Mouse (Mus musculus) embryonic stem cell, embryonic (primary cell): ENCODE results near the gene Tnrc6b.

ENCODE experiments used
- CTCF ChIA-PET, 4 experiments: fragments of 300-600 bp in 2 of 4; fragments of 350-600 bp in 2 of 4; sonication (Branson Sonifier 250); formaldehyde crosslinking; loops; one replicate each; lab custom pipeline; 2022; ENCODE audit warnings: inconsistent platforms in 2 of 4; lab: Charles Lee
- POLR2A ChIA-PET, 4 experiments: fragments of 300-600 bp in 2 of 4; fragments of 350-600 bp in 2 of 4; sonication (Branson Sonifier 250); formaldehyde crosslinking; loops; one replicate each; lab custom pipeline; 2022; ENCODE audit warnings: antibody characterized with exemption in 4 of 4, inconsistent platforms in 1 of 4; lab: Charles Lee

Tnrc6b gene

DNA sequence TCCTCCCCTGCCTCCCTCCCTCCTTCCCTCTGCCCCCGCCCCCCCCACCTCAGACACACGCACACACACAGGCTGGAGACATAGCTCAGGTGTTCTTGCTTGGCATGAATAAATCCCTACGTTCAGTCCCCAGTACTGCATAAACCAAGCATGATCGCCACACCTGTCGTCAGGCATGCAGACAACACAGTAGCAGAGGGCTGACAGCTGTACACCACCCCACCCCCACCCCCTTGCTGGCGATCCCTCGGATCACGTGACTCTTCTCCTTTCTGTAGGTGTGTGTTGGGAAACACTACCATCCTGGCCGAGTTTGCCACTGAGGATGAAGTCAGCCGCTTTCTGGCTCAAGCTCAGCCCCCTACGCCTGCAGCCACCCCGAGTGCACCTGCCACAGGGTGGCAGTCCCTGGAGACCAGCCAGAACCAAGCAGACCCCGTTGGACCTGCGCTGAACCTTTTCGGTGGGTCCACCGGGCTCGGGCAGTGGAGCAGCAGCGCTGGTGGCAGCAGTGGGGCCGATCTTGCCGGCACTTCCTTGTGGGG is 217.8 kb downstream of the Tnrc6b start:
- CTCF ChIA-PET: interaction anchor here in 1 of 4 experiments (0.6 kb wide), 3 partner anchors 18 to 234 kb away, joined by 3 to 4 read pairs (median 3); no protein-coding TSS in a partner anchor
- POLR2A ChIA-PET: interaction anchor here in 3 of 4 experiments (0.6 to 1.7 kb wide), 6 partner anchors 13 to 550 kb away, joined by 3 to 10 read pairs (median 6); partner anchors contain the start of genes Adsl (in 1 of the 3) and Tnrc6b (in 1 of the 3)

DNA sequence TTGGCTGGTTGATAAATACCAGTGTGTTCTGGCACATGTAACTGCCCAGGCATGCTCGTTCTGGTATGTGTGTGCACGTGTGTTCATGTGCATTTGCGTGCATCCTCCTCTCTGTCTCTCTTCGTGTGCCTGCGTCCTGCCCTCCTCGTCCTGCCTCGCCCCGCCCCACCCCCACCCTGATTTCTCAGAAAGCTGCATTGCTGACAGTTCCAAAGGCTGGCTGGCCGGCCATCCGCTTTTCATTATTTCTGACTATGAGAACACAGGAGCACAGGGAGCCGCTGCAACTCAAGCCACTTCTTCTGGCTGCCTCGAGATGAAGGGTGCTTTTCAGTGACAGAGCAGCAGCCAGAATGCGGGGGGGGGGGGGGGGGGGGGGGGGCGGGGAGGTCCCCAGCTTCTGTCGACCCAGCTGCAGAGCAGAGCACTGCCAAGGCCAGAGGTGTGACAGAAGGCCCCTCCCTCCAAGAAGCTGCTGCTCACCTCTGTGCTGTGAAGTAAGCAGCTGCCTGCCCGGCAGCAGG is 219.0 kb downstream of the Tnrc6b start:
- POLR2A ChIA-PET: interaction anchor here in 3 of 4 experiments (0.6 to 2.2 kb wide), 13 partner anchors 8 to 1051 kb away, joined by 3 to 9 read pairs (median 4); partner anchors contain the start of genes Adsl (in 1 of the 3) and Tnrc6b (in 1 of the 3)
- CTCF ChIA-PET: interaction anchor here in 3 of 4 experiments (0.6 to 1.2 kb wide), 5 partner anchors 11 to 265 kb away, joined by 3 to 9 read pairs (median 3); no protein-coding TSS in a partner anchor

DNA sequence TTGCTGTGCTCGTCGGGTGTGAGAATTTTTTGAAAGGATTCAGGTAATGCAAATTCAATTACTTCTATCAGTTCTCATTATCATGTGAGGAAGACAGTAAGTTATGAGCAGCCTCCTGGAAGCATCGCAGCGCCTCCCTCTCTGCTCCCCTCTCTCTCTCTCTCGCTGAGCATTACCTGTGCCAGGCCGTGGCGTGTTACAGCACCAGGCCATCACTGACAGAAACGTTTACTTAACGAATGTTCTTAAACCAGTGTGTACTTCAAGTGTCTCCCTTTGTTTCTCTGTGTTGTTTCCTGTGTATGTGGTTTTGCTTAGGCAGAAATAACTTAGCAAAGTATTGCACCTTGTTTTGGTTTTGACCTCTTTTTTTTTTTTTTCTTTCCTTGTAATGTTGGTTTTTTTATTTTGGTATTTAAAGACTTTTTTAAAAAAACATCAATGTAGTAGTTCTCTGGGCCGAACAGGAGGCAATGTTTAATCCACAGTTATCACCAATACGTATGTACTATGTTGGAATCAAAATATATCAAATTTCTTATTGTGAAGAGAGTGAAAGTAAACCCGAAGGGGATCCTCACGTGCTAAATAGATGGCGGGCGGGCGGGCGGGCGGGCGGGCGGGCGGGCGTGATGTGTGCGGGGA is 219.7 kb downstream of the Tnrc6b start:
- CTCF ChIA-PET: interaction anchor here in 3 of 4 experiments (0.6 to 1.2 kb wide), 4 partner anchors 11 to 264 kb away, joined by 3 to 5 read pairs (median 3); no protein-coding TSS in a partner anchor
- POLR2A ChIA-PET: interaction anchor here in 3 of 4 experiments (0.6 to 2.2 kb wide), 10 partner anchors 9 to 1052 kb away, joined by 3 to 8 read pairs (median 4); partner anchors contain the start of genes Adsl (in 1 of the 3) and Tnrc6b (in 1 of the 3)

DNA sequence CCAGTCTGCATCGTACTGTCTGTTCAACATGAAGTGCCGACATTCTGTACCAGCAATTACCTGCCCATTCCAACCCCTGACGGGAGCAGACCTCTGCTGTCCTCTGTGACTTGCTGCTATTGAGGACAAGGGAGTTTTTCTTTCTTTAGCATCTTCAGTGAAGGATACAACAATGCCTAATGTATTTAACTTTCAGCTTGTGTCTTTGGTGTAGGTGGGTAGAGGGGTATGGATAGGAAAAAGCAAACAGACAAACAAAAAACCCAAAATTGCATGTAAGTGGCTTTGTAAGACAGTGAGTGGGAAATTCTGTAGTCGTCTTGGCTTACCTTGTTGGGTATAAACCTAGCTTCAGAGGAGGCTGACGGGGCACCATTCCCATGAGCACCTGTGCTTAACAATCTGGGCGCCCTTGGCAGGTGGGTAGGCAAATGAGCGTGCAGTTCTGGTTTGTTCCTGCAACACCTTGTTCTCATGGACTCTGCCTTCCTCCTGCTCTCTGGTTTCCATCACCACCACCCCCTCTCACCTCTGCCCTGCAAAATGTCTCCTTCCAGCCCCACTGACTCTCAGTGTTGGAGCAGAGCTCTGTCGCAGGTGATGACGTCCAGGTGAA is 220.3 kb downstream of the Tnrc6b start:
- POLR2A ChIA-PET: interaction anchor here in 2 of 4 experiments (1.1 to 2.2 kb wide), 6 partner anchors 11 to 674 kb away, joined by 3 to 7 read pairs (median 4); partner anchors contain the start of gene Adsl (in 1 of the 2)
- CTCF ChIA-PET: no interaction called here

DNA sequence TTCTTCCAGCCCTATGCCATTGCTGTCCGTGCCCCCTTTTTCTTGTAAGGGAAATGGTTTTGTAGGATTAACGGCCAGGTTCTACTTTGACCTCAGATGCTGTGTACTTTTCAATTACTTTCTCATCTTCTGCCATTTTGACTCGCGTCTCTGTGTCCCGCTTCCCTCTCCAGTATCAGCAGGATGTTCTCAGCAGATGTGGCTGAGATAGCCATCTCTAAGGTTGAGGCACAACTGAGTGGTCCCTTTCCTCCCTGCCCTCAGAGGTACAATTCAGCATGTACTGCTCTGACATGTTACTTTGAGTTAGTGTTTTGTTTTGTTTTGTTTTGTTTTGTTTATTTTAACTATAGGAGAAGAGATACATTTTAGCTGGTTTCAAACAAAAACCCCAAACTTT is 223.7 kb downstream of the Tnrc6b start:
- POLR2A ChIA-PET: no interaction called here

DNA sequence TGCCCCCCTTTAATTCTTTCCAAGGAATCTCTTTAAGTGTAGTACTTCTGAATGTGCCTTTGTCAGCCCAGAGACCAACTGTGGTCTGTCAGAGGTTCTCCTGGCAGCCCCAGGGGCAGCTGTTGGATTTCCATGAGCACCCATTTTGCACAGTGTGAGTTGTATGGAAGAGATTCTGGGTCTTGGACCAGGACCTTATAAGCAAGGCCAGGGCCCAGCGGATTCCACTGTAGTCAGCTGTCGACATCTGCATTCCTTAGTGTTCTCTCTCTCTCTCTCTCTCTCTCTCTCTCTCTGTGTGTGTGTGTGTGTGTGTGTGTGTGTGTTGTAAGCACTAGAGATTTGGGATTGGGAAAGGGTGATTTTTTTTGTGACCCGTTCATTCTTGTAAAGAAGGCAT is 225.6 kb downstream of the Tnrc6b start:
- ChIA-PET POLR2A (interaction anchor here in 2 of 4 experiments (0.6 to 2.0 kb wide), 5 partner anchors 10 to 165 kb away, joined by 3 to 5 read pairs (median 4); partner anchors contain the start of gene Adsl (in 1 of the 2)), CTCF (interaction anchor here in 1 of 4 experiments (0.6 kb wide), 1 partner anchor 221 kb away, joined by 4 read pairs; no protein-coding TSS in a partner anchor)

More for the DNA sequence above, 223.7 kb downstream of the Tnrc6b start:
- CTCF ChIA-PET: interaction anchor here in 1 of 4 experiments (0.6 kb wide), 1 partner anchor 19 kb away, joined by 3 read pairs; no protein-coding TSS in a partner anchor

DNA sequence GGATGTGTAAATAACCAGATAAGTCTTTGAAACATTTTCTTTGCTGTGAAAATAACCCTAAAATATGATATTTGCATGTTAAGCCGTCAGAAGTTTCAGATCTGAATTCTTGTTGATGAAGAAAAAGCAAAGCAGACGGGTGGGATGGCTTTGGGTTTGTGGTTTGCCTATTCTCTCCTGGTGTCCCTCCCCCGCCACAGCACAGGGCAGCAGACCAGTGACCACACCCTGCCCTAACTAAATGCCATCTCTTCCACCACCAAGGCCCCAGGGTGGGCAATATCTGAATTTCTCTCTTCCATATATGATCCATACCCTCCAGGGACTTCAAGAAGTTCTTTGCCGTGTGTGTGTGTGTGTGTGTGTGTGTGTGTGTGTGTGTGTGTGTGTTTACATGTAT is 227.5 kb downstream of the Tnrc6b start:
- CTCF ChIA-PET: interaction anchor here in 2 of 4 experiments (0.6 to 0.7 kb wide), 2 partner anchors 25 to 146 kb away, joined by 4 to 5 read pairs; no protein-coding TSS in a partner anchor

DNA sequence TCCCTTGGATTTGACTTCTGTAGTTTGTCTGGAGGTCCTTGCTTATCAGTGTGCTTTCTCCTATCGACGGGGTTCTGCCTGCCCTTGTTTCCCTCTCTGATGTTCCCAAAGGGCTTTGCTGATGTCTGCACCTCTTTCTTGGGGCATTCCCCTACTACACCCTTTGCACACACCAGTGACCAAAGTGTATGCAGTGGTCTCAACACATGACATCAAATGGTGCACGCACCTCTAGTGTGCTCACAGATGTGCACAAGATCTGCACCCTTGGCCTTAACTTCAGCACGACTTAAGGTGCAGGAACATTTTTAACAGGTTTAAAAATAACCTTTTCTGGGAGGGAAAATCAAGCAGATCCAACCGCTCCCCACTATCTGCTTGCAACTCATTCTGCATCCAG is 228.3 kb downstream of the Tnrc6b start:
- ChIA-PET POLR2A (no interaction called here), CTCF (interaction anchor here in 1 of 4 experiments (0.7 kb wide), 1 partner anchor 146 kb away, joined by 4 read pairs; no protein-coding TSS in a partner anchor)

More for the DNA sequence above, 227.5 kb downstream of the Tnrc6b start:
- POLR2A ChIA-PET: interaction anchor here in 2 of 4 experiments (0.6 to 2.0 kb wide), 2 partner anchors 10 to 17 kb away, joined by 4 to 5 read pairs; partner anchors contain the start of gene Adsl (in 1 of the 2)

DNA sequence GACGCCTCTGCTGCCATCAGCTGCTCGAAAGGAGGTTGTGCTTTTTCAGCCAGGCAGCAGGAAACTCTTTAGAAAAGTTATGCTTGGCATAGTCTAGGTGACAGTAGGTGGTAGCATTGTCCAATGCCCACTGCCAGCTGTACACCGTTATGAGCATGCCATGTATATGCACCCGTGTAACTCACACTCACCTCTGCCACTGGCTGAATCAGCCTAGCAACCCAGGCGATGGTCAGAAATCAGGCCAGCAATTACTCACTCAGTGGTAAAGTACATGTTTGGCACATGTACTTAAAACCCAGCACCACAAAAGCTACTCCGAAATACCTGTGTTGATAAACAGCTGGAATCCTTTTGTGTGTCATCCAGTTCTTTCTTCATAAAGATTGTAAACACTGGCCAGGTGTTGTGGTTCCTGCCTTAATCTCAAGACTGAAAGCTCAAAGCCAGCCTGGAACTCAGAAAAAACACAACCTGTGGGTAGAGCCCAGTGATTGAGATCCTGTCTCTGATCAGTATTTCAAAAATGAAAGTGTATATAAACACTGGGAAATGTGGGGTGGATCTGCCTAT is 230.4 kb downstream of the Tnrc6b start:
- CTCF ChIA-PET: interaction anchor here in 2 of 4 experiments (0.5 to 0.7 kb wide), 3 partner anchors 11 to 279 kb away, joined by 3 to 9 read pairs (median 6); partner anchors contain the start of gene Tnrc6b (in 1 of the 2)
- POLR2A ChIA-PET: interaction anchor here in 2 of 4 experiments (0.6 to 2.4 kb wide), 5 partner anchors 10 to 684 kb away, joined by 3 to 9 read pairs (median 7); no protein-coding TSS in a partner anchor

DNA sequence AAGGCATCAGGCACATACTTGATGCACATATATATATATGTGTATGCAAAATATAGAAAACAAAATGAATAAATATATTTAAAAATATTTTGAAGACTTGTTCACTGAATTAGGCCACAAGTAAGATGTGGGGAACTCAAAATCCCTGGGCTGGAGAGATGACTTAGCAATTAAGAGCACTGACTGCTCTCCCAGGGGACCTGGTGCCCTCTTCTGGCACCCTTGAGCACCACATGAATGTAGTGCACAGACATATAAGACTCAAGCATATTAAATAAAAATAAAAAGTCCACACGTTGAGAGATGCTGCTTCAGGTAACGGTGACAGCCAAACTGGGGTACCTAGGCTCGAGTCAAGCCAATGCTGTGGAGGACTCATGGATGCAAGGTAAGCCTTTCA is 234.7 kb downstream of the Tnrc6b start:
- ChIA-PET POLR2A (no interaction called here), CTCF (no interaction called here)

DNA sequence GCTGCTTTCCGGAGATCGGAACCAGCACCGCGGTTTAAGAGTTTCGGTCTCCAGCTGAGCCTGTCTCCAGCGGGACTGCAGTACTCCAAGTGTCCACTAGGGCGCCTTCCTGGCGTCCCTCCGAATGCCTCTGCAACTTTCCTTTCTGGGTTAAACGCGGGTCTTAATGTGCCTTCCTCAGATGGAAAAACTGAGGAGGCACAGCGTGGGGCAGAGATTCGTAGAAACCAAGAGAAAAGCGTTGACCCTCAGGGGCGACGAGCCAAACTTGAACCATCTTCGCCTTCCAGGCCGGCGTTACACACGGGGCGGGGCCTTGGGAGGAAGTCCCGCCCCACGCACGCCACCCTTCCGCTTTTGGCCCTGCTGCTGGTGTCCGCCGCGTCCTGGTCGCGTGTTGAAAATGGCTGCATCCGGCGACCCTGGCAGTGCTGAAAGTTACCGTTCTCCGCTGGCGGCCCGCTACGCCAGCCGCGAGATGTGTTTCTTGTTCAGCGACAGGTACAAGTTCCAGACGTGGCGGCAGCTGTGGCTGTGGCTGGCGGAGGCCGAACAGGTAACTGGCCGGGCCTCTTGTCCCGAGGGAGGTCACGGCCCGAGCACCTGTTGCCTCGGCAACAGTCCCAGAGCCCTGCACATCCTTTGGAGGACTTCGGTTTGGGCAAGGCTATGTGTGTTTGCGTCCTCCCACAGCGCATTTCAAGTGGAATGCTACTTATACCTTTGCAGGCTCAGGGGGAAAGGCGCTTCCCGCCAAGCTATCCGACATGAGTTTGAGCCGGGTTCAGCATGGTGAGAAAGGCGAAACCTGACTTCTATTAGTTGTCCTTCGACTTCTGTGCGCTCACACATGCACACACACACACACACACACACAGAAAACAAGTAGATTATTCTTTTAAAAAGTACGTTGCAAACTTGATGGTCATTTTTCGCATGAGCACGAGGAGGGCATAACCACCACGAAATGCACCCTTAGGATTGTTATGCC is 237.3 kb downstream of the Tnrc6b start, which contains the start of gene Adsl:
Gene Adsl (plus strand): TSS at position 346 of the 991 bp plus-strand sequence.
- ChIA-PET POLR2A (interaction anchor here in 3 of 4 experiments (0.7 to 3.2 kb wide), 29 partner anchors 9 to 1278 kb away, joined by 3 to 24 read pairs (median 4); partner anchors contain the start of gene Tnrc6b (in 3 of the 3)), CTCF (interaction anchor here (0.6 to 2.4 kb wide), 16 partner anchors 9 to 1078 kb away, joined by 3 to 8 read pairs (median 3); partner anchors contain the start of gene Tnrc6b (in 1 of the 4))

DNA sequence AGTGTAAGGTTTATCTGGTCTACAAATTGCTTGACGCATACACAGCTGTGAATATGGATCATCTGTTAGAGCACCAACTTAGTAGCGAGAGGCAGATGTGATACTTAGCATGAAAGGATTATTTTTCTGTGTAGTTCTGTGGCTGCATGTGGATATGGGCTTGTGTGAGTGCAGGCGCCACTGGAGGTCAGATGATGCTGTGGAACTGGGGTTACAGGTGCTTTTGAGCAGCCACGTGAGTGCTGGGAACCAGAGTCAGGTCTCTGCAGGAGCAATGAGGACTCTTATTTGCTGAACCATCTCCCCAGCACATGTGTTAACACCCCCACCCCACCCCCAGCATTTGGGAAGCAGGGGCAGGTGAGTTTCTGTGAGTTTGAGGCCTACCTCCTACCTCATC is 238.3 kb downstream of the Tnrc6b start:
- CTCF ChIA-PET: interaction anchor here in 3 of 4 experiments (0.6 to 0.8 kb wide), 3 partner anchors 8 to 76 kb away, joined by 3 to 4 read pairs (median 3); no protein-coding TSS in a partner anchor
- POLR2A ChIA-PET: interaction anchor here in 3 of 4 experiments (0.7 to 3.2 kb wide), 10 partner anchors 8 to 1279 kb away, joined by 3 to 11 read pairs (median 5); no protein-coding TSS in a partner anchor

DNA sequence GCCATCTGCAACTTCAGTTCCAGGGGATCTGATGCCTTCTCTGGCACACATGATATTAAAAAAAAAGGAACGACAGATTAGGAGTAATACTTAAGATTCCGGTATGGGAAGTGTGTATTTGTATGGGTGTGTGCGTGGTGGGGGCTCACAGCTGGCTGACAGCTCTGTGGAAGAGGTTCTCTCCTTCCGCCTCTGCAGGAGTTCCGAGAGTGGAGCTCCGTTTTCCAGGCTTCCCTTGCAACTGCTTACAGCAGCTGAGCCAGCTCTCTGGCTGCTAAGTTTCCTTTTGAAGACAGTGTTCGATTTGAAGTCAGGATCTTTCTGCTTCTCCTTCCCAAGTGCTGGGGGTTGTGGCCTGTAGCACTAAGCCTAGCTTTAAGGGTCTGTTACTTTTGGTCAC is 238.9 kb downstream of the Tnrc6b start:
- ChIA-PET CTCF (interaction anchor here in 1 of 4 experiments (0.6 kb wide), 1 partner anchor 167 kb away, joined by 3 read pairs; no protein-coding TSS in a partner anchor), POLR2A (interaction anchor here in 2 of 4 experiments (0.7 to 3.2 kb wide), 6 partner anchors 9 to 239 kb away, joined by 3 to 11 read pairs (median 5); partner anchors contain the start of gene Tnrc6b (in 1 of the 2))

DNA sequence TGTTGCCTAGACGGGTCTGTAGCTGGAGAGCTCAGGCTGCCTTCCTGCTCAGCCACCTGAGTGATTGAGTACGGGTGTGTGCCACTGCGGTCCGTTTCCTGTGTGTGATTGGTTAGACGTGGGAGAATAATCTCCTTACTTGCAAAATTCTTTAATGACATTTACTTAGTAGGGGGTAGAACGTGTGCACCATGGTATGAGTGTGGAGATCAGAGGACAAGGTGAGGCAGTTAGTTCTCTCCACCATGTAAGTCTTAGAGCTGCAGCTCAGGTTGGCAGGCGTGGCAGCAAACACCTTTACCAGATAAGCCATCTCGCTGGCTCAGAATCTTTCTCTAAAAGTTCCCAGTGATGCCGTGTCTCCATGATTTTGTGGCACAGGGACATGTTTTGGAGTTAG is 242.9 kb downstream of the Tnrc6b start:
- ChIA-PET CTCF (no interaction called here), POLR2A (interaction anchor here in 3 of 4 experiments (0.8 to 2.6 kb wide), 5 partner anchors 8 to 601 kb away, joined by 3 to 12 read pairs (median 5); no protein-coding TSS in a partner anchor)

DNA sequence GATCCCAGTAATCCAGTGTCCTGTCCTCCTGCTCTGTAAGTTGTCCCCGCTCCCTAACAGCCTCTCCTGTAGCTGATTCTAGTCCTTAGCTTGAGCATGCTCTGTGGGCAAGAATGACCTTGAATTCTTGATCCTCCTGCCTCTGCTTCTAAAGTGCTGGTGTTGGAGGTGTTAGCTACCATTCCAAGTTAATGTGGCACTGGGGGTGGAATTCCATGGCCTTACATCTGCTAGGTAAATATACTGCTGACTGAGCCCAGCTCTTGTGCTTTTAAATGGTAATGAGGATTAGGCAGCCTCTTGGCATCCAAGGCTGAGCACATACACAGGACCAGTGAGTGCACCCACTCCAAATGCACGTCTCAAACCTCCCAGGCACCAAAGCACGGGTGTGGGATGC is 243.7 kb downstream of the Tnrc6b start:
- CTCF ChIA-PET: interaction anchor here in 1 of 4 experiments (0.6 kb wide), 1 partner anchor 17 kb away, joined by 3 read pairs; no protein-coding TSS in a partner anchor
- POLR2A ChIA-PET: interaction anchor here in 2 of 4 experiments (0.9 to 2.6 kb wide), 3 partner anchors 7 to 24 kb away, joined by 5 to 12 read pairs (median 5); no protein-coding TSS in a partner anchor
